Mouse (Mus musculus): ENCODE measurements around the gene Mis18a.

Gene Mis18a

GRCm38 (mm10) chr16:90727233-90728115, at the start of gene Mis18a:
Mis18a (minus strand) TSS chr16:90727404.
- DNase-seq: peak; percentile 96

GRCm38 (mm10) chr16:90775946-90776520, 48.8 kb upstream of the Mis18a start:
- no peak for DNase-seq

GRCm38 (mm10) chr16:90774646-90775045, 47.4 kb upstream of the Mis18a start:
- DNase-seq: no peak

- DNase-seq: no peak
Measured at GRCm38 (mm10) chr16:90774216-90774615, 47.0 kb upstream of the Mis18a start.

GRCm38 (mm10) chr16:90766919-90767454, 39.8 kb upstream of the Mis18a start:
- peak; percentile 17 for DNase-seq

GRCm38 (mm10) chr16:90765195-90765877, 38.1 kb upstream of the Mis18a start:
- no peak for DNase-seq

GRCm38 (mm10) chr16:90760515-90760914, 33.3 kb upstream of the Mis18a start:
- DNase-seq: no peak

- DNase-seq: no peak
Measured at GRCm38 (mm10) chr16:90759335-90759734, 32.1 kb upstream of the Mis18a start.

- no peak for DNase-seq
Measured at GRCm38 (mm10) chr16:90753386-90753941, 26.3 kb upstream of the Mis18a start.

- DNase-seq: no peak
Measured at GRCm38 (mm10) chr16:90748169-90748568, 21.0 kb upstream of the Mis18a start.

- peak; percentile 23 for DNase-seq
Measured at GRCm38 (mm10) chr16:90747143-90747542, 19.9 kb upstream of the Mis18a start.

GRCm38 (mm10) chr16:90738092-90738956, 11.1 kb upstream of the Mis18a start, which contains the start of gene Mrap:
Mrap (plus strand) TSS chr16:90738207.
- peak; percentile 73 for DNase-seq

- no peak for DNase-seq
Measured at GRCm38 (mm10) chr16:90736672-90737270, 9.6 kb upstream of the Mis18a start.

GRCm38 (mm10) chr16:90735611-90736010, 8.4 kb upstream of the Mis18a start:
- no peak for DNase-seq

GRCm38 (mm10) chr16:90726600-90727227, 490 bp downstream of the Mis18a start:
- DNase-seq: no peak

GRCm38 (mm10) chr16:90724051-90724450, 3.2 kb downstream of the Mis18a start:
- no peak for DNase-seq

GRCm38 (mm10) chr16:90710313-90710712, 16.9 kb downstream of the Mis18a start:
- no peak for DNase-seq

- peak; percentile 62 for DNase-seq
Measured at GRCm38 (mm10) chr16:90709711-90710289, 17.4 kb downstream of the Mis18a start.

- DNase-seq: peak; percentile 62
Measured at GRCm38 (mm10) chr16:90706279-90706678, 20.9 kb downstream of the Mis18a start.

GRCm38 (mm10) chr16:90704161-90704825, 22.9 kb downstream of the Mis18a start:
- peak; percentile 72 for DNase-seq

All from lung, postnatal 10 days (tissue).